ENCODE assay signal across 18 mouse cellular contexts in the genomic region with DNA sequence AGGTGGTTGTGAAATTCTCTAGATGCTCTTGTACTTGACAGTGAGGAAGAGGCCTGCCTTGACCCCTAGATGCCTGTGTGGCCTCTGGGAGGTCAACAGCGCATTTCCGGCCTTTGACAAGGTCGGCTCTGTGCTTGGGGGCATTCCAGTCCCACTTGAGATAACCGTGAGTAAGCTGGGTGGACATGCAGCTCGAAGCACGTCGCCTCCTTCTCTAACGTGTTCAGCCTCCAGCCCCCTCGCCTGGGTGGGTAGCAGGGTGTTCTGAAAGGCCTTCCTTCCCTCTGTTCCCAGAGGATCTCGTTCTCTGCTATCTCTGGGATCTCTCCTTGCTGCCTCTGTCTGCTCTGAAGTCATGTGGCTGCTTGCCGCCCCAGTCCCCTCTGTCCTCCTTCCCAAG.
A peak's percentile ranks its signal among the peaks of the same experiment; 100 is the strongest.
DNase-seq lines count a peak whose midpoint lies in the region; TF ChIP-seq lines count a peak whose summit lies in the region.
"Had no signal": no experiment of that assay in that cellular context is flagged by ENCODE, and none has a peak within 500 bp of the region (broad histone marks: within the 10 kb centered on the region; RNA-seq: fewer than 3 reads in every experiment).

No protein-coding gene starts in this region.

- peak overlapping the region; percentile 41; the same call in 1 of the 2 replicates for H3K27ac ChIP-seq in kidney, adult 2 months (ENCODE audit: insufficient read depth, low read depth, low read length)
- peak overlapping the region; percentile 45; the same call in 1 of the 2 replicates for H3K27ac ChIP-seq in spleen, adult 2 months (ENCODE audit: insufficient read depth, low read length)
- H3K27ac ChIP-seq: embryonic facial prominence, embryonic 10.5 days; hindbrain, embryonic 12.5 days had no signal

- DNase-seq in adrenal gland, adult 2 months = peak; percentile 10
- DNase-seq in adrenal gland, postnatal 4 days (ENCODE audit: low spot score in 2 of 2) = no peak
- DNase-seq in kidney, adult 2 months = no peak
- DNase-seq in kidney, adult 9 months = no peak
- no peak for DNase-seq in spleen, adult 2 months (ENCODE audit: low read depth in 1 of 2, low spot score in 2 of 2)
- DNase-seq in spleen, adult 12 weeks (ENCODE audit: low spot score) = no peak
- no peak for DNase-seq in thymus, adult 18-20 months
- DNase-seq in natural killer cell, adult 2 months (ENCODE audit: low spot score in 2 of 2) = no peak
- DNase-seq: cerebellum, adult 2 months; gastrocnemius, postnatal 25 days; kidney, postnatal 25 days; layer of hippocampus, adult 9-11 months; lung, adult 2 months; midbrain, embryonic 14.5 days; thymus, adult 2 months had no signal

- H3K36me3 ChIP-seq in kidney, adult 2 months (ENCODE audit: control insufficient read depth, insufficient read depth, low read length) = no peaks in the 10 kb centered on the region
- no peaks in the 10 kb centered on the region for H3K36me3 ChIP-seq in spleen, adult 2 months (ENCODE audit: control insufficient read depth, insufficient read depth, low read length)
- H3K36me3 ChIP-seq: embryonic facial prominence, embryonic 10.5 days; hindbrain, embryonic 12.5 days had no signal

- TF ChIP-seq POLR2A in kidney, adult 2 months (IDR thresholded peaks at IDR 0.05; ENCODE audit: low read depth, low read length) = no peak
- no peak for TF ChIP-seq POLR2A in spleen, adult 2 months (IDR thresholded peaks at IDR 0.05; ENCODE audit: low read depth, low read length)

- peaks cover 2% of the 10 kb centered on the region; the same call in 1 of the 2 replicates for H3K4me1 ChIP-seq in kidney, adult 2 months (ENCODE audit: control insufficient read depth, insufficient read depth, low read length)
- H3K4me1 ChIP-seq in spleen, adult 2 months (ENCODE audit: control insufficient read depth, insufficient read depth, insufficient read length) = no peaks in the 10 kb centered on the region; the same call in 1 of the 2 replicates

- no peaks in the 10 kb centered on the region for H3K27me3 ChIP-seq in kidney, adult 2 months (replicated peaks; ENCODE audit: control insufficient read depth, insufficient read depth, low read length)
- H3K27me3 ChIP-seq in spleen, adult 2 months (ENCODE audit: control insufficient read depth, insufficient read depth, low read length) = no peaks in the 10 kb centered on the region
- H3K27me3 ChIP-seq: hindbrain, embryonic 12.5 days had no signal

- no peak for TF ChIP-seq CTCF in kidney, adult 2 months (conservative IDR thresholded peaks at IDR 0.05; ENCODE audit: insufficient read depth, insufficient read length, low read depth, low read length)
- no peak for TF ChIP-seq CTCF in spleen, adult 2 months (IDR thresholded peaks at IDR 0.05; ENCODE audit: extremely low read depth, insufficient read depth, insufficient read length, insufficient replicate concordance)

- no peak overlapping the region for H3K4me3 ChIP-seq in kidney, adult 2 months (ENCODE audit: insufficient read depth, low read depth, low read length)
- no peak overlapping the region for H3K4me3 ChIP-seq in spleen, adult 2 months (ENCODE audit: extremely low read depth, insufficient read depth, insufficient read length)
- H3K4me3 ChIP-seq: embryonic facial prominence, embryonic 10.5 days; erythroblast, embryonic 14.5 days; hindbrain, embryonic 12.5 days had no signal

- 73% methylated on average over 11 of the region's 11 CpGs for WGBS in kidney, adult 2 months
- WGBS in spleen, adult 2 months = 90% methylated on average over 11 of the region's 11 CpGs
